Mouse (Mus musculus) midbrain, postnatal 0 days (tissue): ENCODE results near the gene Hltf. TPM values are rescaled to one million over a fixed set of nuclear protein-coding genes. Genes with fewer than 3 reads are reported as not detected.
A peak's percentile ranks its signal among the peaks of the same experiment; 100 is the strongest.
"Not testable (repeated sequence)": the region's sequence is repeated elsewhere in the genome, so short reads cannot be mapped to it uniquely, and the experiment has no call there.

Source experiments
- ATAC-seq: fragments of 200-750 bp; cut with Nextera tagmentation; 2 replicates; pipeline ENCODE4 v1.8.0; 2017; ENCODE audit warnings: moderate number of reproducible peaks, mild to moderate bottlenecking, moderate TSS enrichment, moderate library complexity; ENCODE audit not compliant: low FRiP score
- DNase-seq: peaks from one replicate; pipeline ENCODE4 v3.0.0-alpha.2; 2015; ENCODE audit warnings: low spot score
- H3K27ac ChIP-seq: fragments of 300-500 bp; sonication (generic); 2 replicates; pipeline ENCODE4 v1.5.1; 2014; ENCODE audit warnings: low read depth, mild to moderate bottlenecking, low read length, mixed read lengths
- H3K27me3 ChIP-seq: fragments of 300-500 bp; sonication (generic); 2 replicates; pipeline ENCODE4 v1.6.1; 2014; ENCODE audit warnings: low read length, control low read depth, mixed read lengths; ENCODE audit not compliant: insufficient read depth
- H3K36me3 ChIP-seq: fragments of 300-500 bp; sonication (generic); 2 replicates; pipeline ENCODE4 v1.6.1; 2014; ENCODE audit warnings: low read length, control low read depth, mixed read lengths; ENCODE audit not compliant: insufficient read depth
- H3K4me1 ChIP-seq: fragments of 300-500 bp; sonication (generic); 2 replicates; pipeline ENCODE4 v1.6.1; 2014; ENCODE audit warnings: mild to moderate bottlenecking, control low read depth, antibody characterized with exemption, low read length, mixed read lengths; ENCODE audit not compliant: insufficient read depth
- H3K4me2 ChIP-seq: fragments of 300-500 bp; sonication (generic); 2 replicates; pipeline ENCODE4 v1.6.1; 2014; ENCODE audit warnings: low read depth, mild to moderate bottlenecking, low read length, mixed read lengths; ENCODE audit not compliant: poor library complexity, severe bottlenecking
- H3K4me3 ChIP-seq: fragments of 300-500 bp; sonication (generic); 2 replicates; pipeline ENCODE4 v1.5.1; 2014; ENCODE audit warnings: low read depth, mild to moderate bottlenecking, low read length, moderate library complexity
- H3K9ac ChIP-seq: fragments of 300-500 bp; sonication (generic); replicated peaks from 2 replicates; pipeline ENCODE4 v1.6.1; 2014; ENCODE audit warnings: mild to moderate bottlenecking, low read length, moderate library complexity, mixed read lengths; ENCODE audit not compliant: poor library complexity, severe bottlenecking
- H3K9me3 ChIP-seq: fragments of 300-500 bp; sonication (generic); 2 replicates; pipeline ENCODE4 v1.6.1; 2016; ENCODE audit warnings: low read length, control low read depth
- CTCF ChIP-seq: IDR thresholded peaks from 2 replicates; pipeline ENCODE4 v1.5.1; 2016; ENCODE audit warnings: antibody characterized with exemption, mild to moderate bottlenecking
- WGBS: fragments of 180-500 bp; shearing (Covaris S2); extraction: QIAGEN DNeasy Blood & Tissue Kit; methylation state at CpG from one replicate; pipeline ENCODE4 v1.1.7; 2014; 5-methylcytosine and 5-hydroxymethylcytosine counted together
- polyA plus RNA-seq: library from polyadenylated mRNA; unstranded; fragments of >200 nt; fragmentation: Nextera tagmentation; extraction: Ambion mirVana; gene quantifications from 2 replicates; pipeline ENCODE4 v1.2.1, GENCODE M21; 2015
- total RNA-seq: library from RNA; depleted of rRNA; stranded (reverse); fragments of >200 nt; gene quantifications from 2 replicates; pipeline ENCODE4 v1.2.3, GENCODE M21; 2014; rRNA removed

Gene Hltf
- total RNA-seq (12.6 and 13.5 TPM in 2 replicates), polyA plus RNA-seq (6.3 and 8.1 TPM in 2 replicates)

- DNase-seq (peak; percentile 96), ATAC-seq (peak; percentile 100)
- WGBS: under 1% methylated on average over 49 of the region's 54 CpGs
- Histone ChIP-seq H3K4me1 (no peaks in the 10 kb centered on the region), H3K27ac (peak within 1 kb of the TSS; percentile 85), H3K27me3 (no peaks in the 10 kb centered on the region), H3K9ac (peak within 1 kb of the TSS; percentile 76), H3K4me3 (peak within 1 kb of the TSS; percentile 77), H3K36me3 (no peaks in the 10 kb centered on the region), H3K9me3 (no peaks in the 10 kb centered on the region), H3K4me2 (peak within 1 kb of the TSS; percentile 63)
- TF ChIP-seq CTCF: no peak
Measured at GRCm38 (mm10) chr3:20057306-20058196, at the start of gene Hltf. TSS of gene Hltf (plus strand) at chr3:20057811.

DNA sequence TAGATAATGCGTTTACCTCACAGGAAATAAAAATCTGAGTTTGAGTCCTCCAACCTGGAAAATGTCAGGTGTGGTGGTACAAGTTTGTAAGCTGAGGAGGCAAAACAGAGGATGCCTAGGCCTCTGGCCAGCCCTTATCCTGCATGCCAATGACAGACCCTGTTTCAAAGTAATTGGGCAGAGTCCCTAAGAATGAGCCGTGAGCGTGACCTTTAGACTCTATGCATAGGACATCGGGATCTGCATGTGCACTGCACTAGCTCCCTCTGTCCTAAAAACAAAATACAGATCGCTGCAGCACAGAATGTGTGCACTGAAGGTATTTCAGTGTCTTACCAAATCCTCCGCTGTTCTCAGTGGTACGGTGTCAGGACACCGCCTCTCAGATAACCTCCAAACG lies 47.1 kb upstream of the Hltf start:
- DNase-seq (no peak), ATAC-seq (no peak)
- Histone ChIP-seq H3K27me3 (no peaks in the 10 kb centered on the region), H3K9me3 (no peaks in the 10 kb centered on the region), H3K27ac (no peak overlapping the region), H3K4me1 (no peaks in the 10 kb centered on the region), H3K4me2 (no peak overlapping the region), H3K36me3 (peaks cover 10% of the 10 kb centered on the region; the same call in 1 of the 2 replicates), H3K4me3 (no peak overlapping the region), H3K9ac (no peak overlapping the region)
- TF ChIP-seq CTCF: no peak
- WGBS: 89% methylated on average over 9 of the region's 9 CpGs

DNA sequence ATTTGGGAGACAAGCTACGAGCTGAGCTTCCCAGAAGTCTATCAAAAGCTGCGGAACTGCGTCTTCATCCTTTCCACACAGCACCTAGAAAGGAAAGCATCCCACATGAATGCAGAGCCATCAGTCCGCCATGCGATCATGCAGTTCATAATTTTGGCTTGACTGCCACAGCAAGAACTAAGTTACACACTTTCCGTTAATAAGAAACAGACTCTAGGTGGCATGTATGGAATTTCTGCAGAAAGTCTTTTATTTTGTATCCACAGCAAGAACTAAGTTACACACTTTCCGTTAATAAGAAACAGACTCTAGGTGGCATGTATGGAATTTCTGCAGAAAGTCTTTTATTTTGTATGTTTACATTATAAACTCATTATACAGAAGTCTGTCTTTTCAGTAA lies 46.7 kb upstream of the Hltf start:
- H3K9ac ChIP-seq, H3K4me1 ChIP-seq, H3K36me3 ChIP-seq, H3K27ac ChIP-seq, H3K27me3 ChIP-seq, ATAC-seq, H3K9me3 ChIP-seq, H3K4me3 ChIP-seq, DNase-seq, H3K4me2 ChIP-seq: not testable (repeated sequence)
- WGBS: 91% methylated on average over 7 of the region's 7 CpGs

GRCm38 (mm10) chr3:20014454-20014853 lies 43.2 kb upstream of the Hltf start:
- 98% methylated on average over 2 of the region's 2 CpGs for WGBS
- no peaks in the 10 kb centered on the region for H3K4me1 ChIP-seq
- H3K9ac ChIP-seq: no peak overlapping the region
- H3K9me3 ChIP-seq: no peaks in the 10 kb centered on the region
- ATAC-seq: peak; percentile 31; the same call in 1 of the 2 replicates
- no peaks in the 10 kb centered on the region for H3K27me3 ChIP-seq
- H3K27ac ChIP-seq: no peak overlapping the region
- H3K4me2 ChIP-seq: no peak overlapping the region
- H3K4me3 ChIP-seq: no peak overlapping the region
- no peak for TF ChIP-seq CTCF
- no peak for DNase-seq
- H3K36me3 ChIP-seq: peaks cover 23% of the 10 kb centered on the region; the same call in 1 of the 2 replicates

DNA sequence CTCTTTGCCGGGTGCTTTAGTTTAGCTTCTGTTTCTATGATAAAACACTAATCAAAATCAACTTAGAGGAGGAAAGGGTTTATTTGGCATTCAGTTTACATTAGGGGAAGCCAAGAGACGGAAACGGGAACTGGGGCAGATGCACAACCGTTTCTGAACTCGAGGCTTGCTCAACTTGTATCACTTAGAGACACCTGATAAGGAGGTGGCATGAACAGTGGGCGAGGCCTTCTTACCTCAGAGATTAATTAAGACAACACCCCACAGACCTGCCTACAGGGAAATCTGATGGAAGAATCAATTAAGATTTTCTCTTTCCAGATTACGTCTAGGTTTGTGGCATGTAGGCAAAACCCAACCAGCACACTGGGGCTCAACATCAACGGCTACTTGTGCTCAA lies 39.5 kb upstream of the Hltf start:
- WGBS: 93% methylated on average over 8 of the region's 8 CpGs
- H3K27ac ChIP-seq: no peak overlapping the region
- no peak for DNase-seq
- no peaks in the 10 kb centered on the region for H3K4me1 ChIP-seq
- no peak overlapping the region for H3K4me2 ChIP-seq
- H3K9me3 ChIP-seq: no peaks in the 10 kb centered on the region
- H3K36me3 ChIP-seq: peaks cover 29% of the 10 kb centered on the region
- no peak overlapping the region for H3K4me3 ChIP-seq
- no peaks in the 10 kb centered on the region for H3K27me3 ChIP-seq
- H3K9ac ChIP-seq: no peak overlapping the region
- no peak for TF ChIP-seq CTCF
- ATAC-seq: no peak

DNA sequence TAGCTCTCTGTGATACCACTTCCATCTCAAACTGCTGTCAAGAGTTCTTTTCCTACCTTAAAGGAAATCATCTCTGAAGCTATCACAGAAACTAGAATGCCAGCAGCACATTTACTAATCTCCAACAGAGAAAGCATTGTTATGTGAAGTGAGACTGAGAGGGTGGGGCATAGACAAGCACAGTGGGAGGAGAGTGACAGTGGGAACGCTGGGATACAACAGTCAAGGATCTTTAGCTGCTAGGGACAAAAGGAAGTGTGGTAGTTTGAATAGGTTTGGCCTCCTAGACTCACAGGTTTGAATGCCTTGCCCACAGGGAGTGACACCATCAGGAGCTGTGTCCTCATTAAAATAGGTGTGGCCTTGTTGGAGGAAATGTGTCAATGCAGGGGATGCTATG lies 33.8 kb upstream of the Hltf start:
- Histone ChIP-seq H3K27me3 (no peaks in the 10 kb centered on the region), H3K36me3 (peaks cover 35% of the 10 kb centered on the region), H3K27ac (no peak overlapping the region), H3K4me1 (no peaks in the 10 kb centered on the region), H3K9ac (no peak overlapping the region), H3K9me3 (no peaks in the 10 kb centered on the region), H3K4me3 (no peak overlapping the region), H3K4me2 (no peak overlapping the region)
- 55% methylated on average over 1 of the region's 1 CpGs for WGBS
- TF ChIP-seq CTCF: no peak
- ATAC-seq (no peak), DNase-seq (no peak)
